Mouse (Mus musculus) stomach, embryonic 16.5 days (tissue): ENCODE results near the gene Bcl2l12. TPM values are rescaled to one million over a fixed set of nuclear protein-coding genes. Genes with fewer than 3 reads are reported as not detected.

Source experiments
- ATAC-seq: fragments of 200-750 bp; cut with Nextera tagmentation; 2 replicates; pipeline ENCODE4 v1.8.0; 2017; ENCODE audit warnings: moderate number of reproducible peaks, moderate TSS enrichment; ENCODE audit not compliant: insufficient read depth, low FRiP score
- H3K27ac ChIP-seq: fragments of 300-500 bp; sonication (generic); 2 replicates; pipeline ENCODE4 v1.5.1; 2014; ENCODE audit warnings: low read length
- H3K27me3 ChIP-seq: fragments of 300-500 bp; sonication (generic); 2 replicates; pipeline ENCODE4 v1.6.1; 2014; ENCODE audit warnings: low read length, control low read depth, mixed read lengths; ENCODE audit not compliant: control insufficient read depth, insufficient read depth
- H3K36me3 ChIP-seq: fragments of 300-500 bp; sonication (generic); 2 replicates; pipeline ENCODE4 v1.6.1; 2014; ENCODE audit warnings: low read length; ENCODE audit not compliant: control insufficient read depth, insufficient read depth
- H3K4me1 ChIP-seq: fragments of 300-500 bp; sonication (generic); 2 replicates; pipeline ENCODE4 v1.6.1; 2014; ENCODE audit warnings: low read length, control low read depth, mixed read lengths; ENCODE audit not compliant: control insufficient read depth, insufficient read depth
- H3K4me2 ChIP-seq: fragments of 300-500 bp; sonication (generic); 2 replicates; pipeline ENCODE4 v1.6.1; 2014; ENCODE audit warnings: low read depth, low read length, mixed read lengths
- H3K4me3 ChIP-seq: fragments of 300-500 bp; sonication (generic); replicated peaks from 2 replicates; pipeline ENCODE4 v1.5.1; 2014; ENCODE audit warnings: mild to moderate bottlenecking, low read length
- H3K9ac ChIP-seq: fragments of 300-500 bp; sonication (generic); 2 replicates; pipeline ENCODE4 v1.6.1; 2014; ENCODE audit warnings: low read length
- H3K9me3 ChIP-seq: fragments of 300-500 bp; sonication (generic); replicated peaks from 2 replicates; pipeline ENCODE4 v1.6.1; 2016; ENCODE audit warnings: low read length, control low read depth; ENCODE audit not compliant: control insufficient read depth
- WGBS: fragments of 180-500 bp; shearing (Covaris S2); extraction: QIAGEN DNeasy Blood & Tissue Kit; methylation state at CpG from one replicate; pipeline ENCODE4 v1.1.7; 2014; 5-methylcytosine and 5-hydroxymethylcytosine counted together
- polyA plus RNA-seq: library from polyadenylated mRNA; unstranded; fragments of >200 nt; fragmentation: Nextera tagmentation; extraction: Ambion mirVana; gene quantifications from 2 replicates; pipeline ENCODE4 v1.2.1, GENCODE M21; 2015

The Bcl2l12 gene
- polyA plus RNA-seq, 1 experiment from 2014 or later, result 45.8 TPM

GRCm38 (mm10) chr7:44986192-44986878 lies 12.2 kb downstream of the Bcl2l12 start, which contains the start of gene Prmt1:
TSS of gene Prmt1 (minus strand) at chr7:44986568.
- whole genome bisulfite sequencing, result under 1% methylated on average over 37 of the region's 42 CpGs
- Histone ChIP-seq H3K4me2 (peak within 1 kb of the TSS; percentile 56), H3K27ac (peak within 1 kb of the TSS; percentile 96), H3K9me3 (no peaks in the 10 kb centered on the region), H3K36me3 (peaks cover 8% of the 10 kb centered on the region; the same call in 1 of the 2 replicates), H3K4me3 (peak within 1 kb of the TSS; percentile 97), H3K9ac (peak within 1 kb of the TSS; percentile 98), H3K27me3 (no peaks in the 10 kb centered on the region), H3K4me1 (peaks cover 24% of the 10 kb centered on the region)
- ATAC-seq, result peak; percentile 97

- 1% methylated on average over 44 of the region's 45 CpGs for WGBS
- H3K9me3 ChIP-seq, result no peaks in the 10 kb centered on the region
- no peak; the same call in 1 of the 2 replicates for ATAC-seq
- H3K27me3 ChIP-seq, result no peaks in the 10 kb centered on the region
- H3K9ac ChIP-seq, result peak overlapping the region; percentile 98
- H3K4me2 ChIP-seq, result peak overlapping the region; percentile 56
- peaks cover 24% of the 10 kb centered on the region for H3K4me1 ChIP-seq
- peaks cover 12% of the 10 kb centered on the region; the same call in 1 of the 2 replicates for H3K36me3 ChIP-seq
- H3K4me3 ChIP-seq, result peak overlapping the region; percentile 97
- H3K27ac ChIP-seq, result peak overlapping the region; percentile 96
Observed at GRCm38 (mm10) chr7:44985595-44986191, 12.8 kb downstream of the Bcl2l12 start.

- Histone ChIP-seq H3K9ac (peak overlapping the region; percentile 98; the same call in 1 of the 2 replicates), H3K9me3 (no peaks in the 10 kb centered on the region), H3K4me2 (peak overlapping the region; percentile 56), H3K4me1 (peaks cover 24% of the 10 kb centered on the region), H3K27ac (0 out of 2 replicates have a peak overlapping the region, but pooled peaks have one; percentile 5), H3K36me3 (peaks cover 17% of the 10 kb centered on the region), H3K4me3 (peak overlapping the region; percentile 97), H3K27me3 (no peaks in the 10 kb centered on the region)
- WGBS, result 27% methylated on average over 3 of the region's 3 CpGs
- ATAC-seq, result no peak
Observed at GRCm38 (mm10) chr7:44984833-44985164, 13.7 kb downstream of the Bcl2l12 start.

- WGBS, result 67% methylated on average over 7 of the region's 7 CpGs
- ATAC-seq, result no peak
- Histone ChIP-seq H3K9me3 (no peaks in the 10 kb centered on the region), H3K4me1 (peaks cover 24% of the 10 kb centered on the region), H3K9ac (peak overlapping the region; percentile 34; the same call in 1 of the 2 replicates), H3K27me3 (no peaks in the 10 kb centered on the region), H3K4me2 (peak overlapping the region; percentile 56), H3K36me3 (peaks cover 20% of the 10 kb centered on the region), H3K4me3 (0 out of 2 replicates have a peak overlapping the region, but pooled peaks have one; percentile 97), H3K27ac (0 out of 2 replicates have a peak overlapping the region, but pooled peaks have one; percentile 26)
Observed at GRCm38 (mm10) chr7:44983944-44984832, 14.3 kb downstream of the Bcl2l12 start.

GRCm38 (mm10) chr7:44983085-44983484 lies 15.4 kb downstream of the Bcl2l12 start:
- ATAC-seq, result no peak
- H3K4me1 ChIP-seq, result peaks cover 20% of the 10 kb centered on the region
- H3K9me3 ChIP-seq, result no peaks in the 10 kb centered on the region
- H3K9ac ChIP-seq, result no peak overlapping the region
- no peaks in the 10 kb centered on the region for H3K27me3 ChIP-seq
- no peak overlapping the region for H3K27ac ChIP-seq
- 29% methylated on average over 6 of the region's 6 CpGs for WGBS
- peaks cover 29% of the 10 kb centered on the region for H3K36me3 ChIP-seq
- H3K4me3 ChIP-seq, result no peak overlapping the region
- no peak overlapping the region for H3K4me2 ChIP-seq

- Histone ChIP-seq H3K36me3 (peaks cover 39% of the 10 kb centered on the region), H3K9ac (no peak overlapping the region), H3K4me3 (no peak overlapping the region), H3K4me2 (no peak overlapping the region), H3K9me3 (no peaks in the 10 kb centered on the region), H3K27me3 (no peaks in the 10 kb centered on the region), H3K27ac (no peak overlapping the region), H3K4me1 (peaks cover 16% of the 10 kb centered on the region)
- WGBS, result 93% methylated on average over 8 of the region's 8 CpGs
- no peak for ATAC-seq
Observed at GRCm38 (mm10) chr7:44981539-44981938, 17.0 kb downstream of the Bcl2l12 start.

- no peak for ATAC-seq
- H3K4me1 ChIP-seq, result peaks cover 8% of the 10 kb centered on the region; the same call in 1 of the 2 replicates
- H3K27me3 ChIP-seq, result no peaks in the 10 kb centered on the region
- H3K27ac ChIP-seq, result no peak overlapping the region
- H3K36me3 ChIP-seq, result peaks cover 42% of the 10 kb centered on the region
- H3K4me3 ChIP-seq, result no peak overlapping the region
- H3K4me2 ChIP-seq, result no peak overlapping the region
- H3K9ac ChIP-seq, result no peak overlapping the region
- H3K9me3 ChIP-seq, result no peaks in the 10 kb centered on the region
- 91% methylated on average over 3 of the region's 3 CpGs for WGBS
Observed at GRCm38 (mm10) chr7:44978300-44978699, 20.2 kb downstream of the Bcl2l12 start.

GRCm38 (mm10) chr7:44975117-44975419 lies 23.4 kb downstream of the Bcl2l12 start:
- WGBS, result 24% methylated on average over 6 of the region's 6 CpGs
- peak overlapping the region; percentile 88 for H3K27ac ChIP-seq

More at GRCm38 (mm10) chr7:44975117-44975419, 23.4 kb downstream of the Bcl2l12 start:
- ATAC-seq, result no peak
- Histone ChIP-seq H3K36me3 (peaks cover 25% of the 10 kb centered on the region), H3K27me3 (no peaks in the 10 kb centered on the region), H3K4me2 (peak overlapping the region; percentile 78), H3K4me1 (peaks cover 18% of the 10 kb centered on the region), H3K4me3 (no peak overlapping the region), H3K9me3 (no peaks in the 10 kb centered on the region), H3K9ac (peak overlapping the region; percentile 34)
